Comparison of ENCODE assay signal across 19 mouse cellular contexts in the genomic region with DNA sequence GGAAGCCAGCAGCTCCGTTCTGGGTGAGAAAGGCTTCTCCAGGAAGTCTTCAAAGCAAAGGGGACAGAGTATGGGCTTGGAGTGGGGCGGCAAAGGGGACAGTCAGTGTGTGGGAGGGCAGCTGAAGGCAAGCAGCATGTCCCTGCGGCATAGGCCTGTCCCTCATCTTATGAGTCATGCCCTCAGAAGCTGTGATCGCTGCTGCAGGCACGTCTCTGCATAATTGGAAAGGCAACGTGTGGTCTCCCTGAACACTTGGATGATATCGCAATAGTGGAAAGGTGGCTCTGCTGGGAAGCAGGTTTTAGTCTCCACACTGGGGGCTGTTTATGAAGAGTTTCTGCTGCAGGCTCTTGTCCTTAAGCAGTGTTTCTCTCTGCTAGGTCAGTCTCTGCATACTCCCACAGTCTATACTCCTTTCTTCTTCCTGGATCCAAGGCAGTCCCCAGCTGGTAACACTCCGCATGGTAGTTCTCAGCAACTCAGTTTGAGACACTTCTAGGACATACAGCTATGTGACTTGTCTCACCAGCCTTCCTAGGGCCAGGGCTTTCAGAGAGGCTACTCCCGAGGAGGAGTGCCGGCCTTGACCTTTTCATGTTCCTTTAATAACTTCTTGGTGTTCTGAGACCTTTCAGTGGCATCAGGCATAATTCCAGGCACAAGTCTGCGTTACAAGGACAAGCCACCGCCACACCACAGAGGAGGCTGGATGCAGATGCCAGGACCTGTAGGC. TPM values are rescaled to one million over a fixed set of nuclear protein-coding genes. Genes with fewer than 3 reads are reported as not detected.
DNase-seq lines count a peak whose midpoint lies in the region; ATAC-seq and TF ChIP-seq lines count a peak whose summit lies in the region.
"Had no signal": no experiment of that assay in that cellular context is flagged by ENCODE, and none has a peak within 500 bp of the region (broad histone marks: within the 10 kb centered on the region; RNA-seq: fewer than 3 reads in every experiment).

No protein-coding gene starts in this region.

- H3K9me3 ChIP-seq in heart, postnatal 0 days (replicated peaks; ENCODE audit: control insufficient read depth, low read length): no peaks in the 10 kb centered on the region
- H3K9me3 ChIP-seq in heart, embryonic 10.5 days: no peaks in the 10 kb centered on the region
- no peaks in the 10 kb centered on the region for H3K9me3 ChIP-seq in stomach, embryonic 16.5 days (replicated peaks; ENCODE audit: control insufficient read depth, low read length)
- H3K9me3 ChIP-seq in stomach, postnatal 0 days (ENCODE audit: control insufficient read depth, low read length): no peaks in the 10 kb centered on the region
- no peaks in the 10 kb centered on the region for H3K9me3 ChIP-seq in kidney, embryonic 14.5 days (ENCODE audit: control insufficient read depth, low read length)
- H3K9me3 ChIP-seq: forebrain, embryonic 10.5 days; hindbrain, embryonic 15.5 days; limb, embryonic 13.5 days; liver, embryonic 15.5 days; neural tube, embryonic 15.5 days had no signal

- ATAC-seq in heart, postnatal 0 days (ENCODE audit: insufficient read depth, low read depth): no peak
- no peak for ATAC-seq in stomach, embryonic 16.5 days (ENCODE audit: insufficient read depth, low FRiP score)
- no peak for ATAC-seq in stomach, postnatal 0 days (ENCODE audit: low FRiP score, low TSS enrichment)
- no peak for ATAC-seq in kidney, embryonic 14.5 days (ENCODE audit: low FRiP score, low TSS enrichment)

- no peaks in the 10 kb centered on the region for H3K36me3 ChIP-seq in heart, postnatal 0 days (replicated peaks; ENCODE audit: control insufficient read depth, insufficient read depth, low read length)
- no peaks in the 10 kb centered on the region for H3K36me3 ChIP-seq in heart, embryonic 10.5 days
- no peaks in the 10 kb centered on the region for H3K36me3 ChIP-seq in stomach, embryonic 16.5 days (ENCODE audit: control insufficient read depth, insufficient read depth, low read length)
- H3K36me3 ChIP-seq in stomach, postnatal 0 days (ENCODE audit: control insufficient read depth, insufficient read depth, low read length): no peaks in the 10 kb centered on the region
- no peaks in the 10 kb centered on the region for H3K36me3 ChIP-seq in myocyte (ENCODE audit: control insufficient read depth, insufficient read depth)
- no peaks in the 10 kb centered on the region for H3K36me3 ChIP-seq in kidney, embryonic 14.5 days (ENCODE audit: control insufficient read depth, insufficient read depth, low read length)
- H3K36me3 ChIP-seq: forebrain, embryonic 10.5 days; G1E; hindbrain, embryonic 15.5 days; limb, embryonic 13.5 days; liver, embryonic 15.5 days; neural tube, embryonic 15.5 days had no signal

- H3K9ac ChIP-seq in heart, postnatal 0 days (replicated peaks; ENCODE audit: low read depth, low read length): no peak overlapping the region
- no peak overlapping the region for H3K9ac ChIP-seq in stomach, embryonic 16.5 days (ENCODE audit: low read length)
- H3K9ac ChIP-seq in stomach, postnatal 0 days (ENCODE audit: low read length): no peak overlapping the region
- H3K9ac ChIP-seq in kidney, embryonic 14.5 days (ENCODE audit: low read depth, low read length): no peak overlapping the region
- H3K9ac ChIP-seq: hindbrain, embryonic 15.5 days; limb, embryonic 13.5 days; liver, embryonic 15.5 days; neural tube, embryonic 15.5 days had no signal

- no peaks in the 10 kb centered on the region; the same call in 1 of the 2 replicates for H3K4me1 ChIP-seq in heart, postnatal 0 days (ENCODE audit: control insufficient read depth, insufficient read depth)
- H3K4me1 ChIP-seq in heart, embryonic 10.5 days: peaks cover 14% of the 10 kb centered on the region; the same call in 1 of the 2 replicates
- H3K4me1 ChIP-seq in stomach, embryonic 16.5 days (ENCODE audit: control insufficient read depth, insufficient read depth, low read length): peaks cover 22% of the 10 kb centered on the region
- H3K4me1 ChIP-seq in stomach, postnatal 0 days (replicated peaks; ENCODE audit: control insufficient read depth, insufficient read depth): no peaks in the 10 kb centered on the region
- no peaks in the 10 kb centered on the region; the same call in 1 of the 2 replicates for H3K4me1 ChIP-seq in kidney, embryonic 14.5 days (ENCODE audit: control insufficient read depth, insufficient read depth, low read length)
- H3K4me1 ChIP-seq: hindbrain, embryonic 15.5 days; liver, embryonic 15.5 days; neural tube, embryonic 15.5 days had no signal

- H3K27me3 ChIP-seq in heart, postnatal 0 days (ENCODE audit: control insufficient read depth, insufficient read depth, low read length): no peaks in the 10 kb centered on the region
- H3K27me3 ChIP-seq in heart, embryonic 10.5 days (ENCODE audit: insufficient read depth, poor library complexity, severe bottlenecking): no peaks in the 10 kb centered on the region
- H3K27me3 ChIP-seq in stomach, embryonic 16.5 days (ENCODE audit: control insufficient read depth, insufficient read depth, low read length): no peaks in the 10 kb centered on the region
- no peaks in the 10 kb centered on the region for H3K27me3 ChIP-seq in stomach, postnatal 0 days (ENCODE audit: control insufficient read depth, insufficient read depth, low read length)
- no peaks in the 10 kb centered on the region for H3K27me3 ChIP-seq in myocyte (ENCODE audit: control insufficient read depth, insufficient read depth, insufficient read length)
- H3K27me3 ChIP-seq in kidney, embryonic 14.5 days (ENCODE audit: control insufficient read depth, insufficient read depth, low read length): no peaks in the 10 kb centered on the region
- H3K27me3 ChIP-seq: hindbrain, embryonic 15.5 days; limb, embryonic 13.5 days; liver, embryonic 15.5 days; neural tube, embryonic 15.5 days had no signal

- WGBS in heart, postnatal 0 days: 64% methylated on average over 12 of the region's 12 CpGs
- 79% methylated on average over 12 of the region's 12 CpGs for WGBS in heart, embryonic 10.5 days
- 76% methylated on average over 12 of the region's 12 CpGs for WGBS in stomach, embryonic 16.5 days
- 70% methylated on average over 12 of the region's 12 CpGs for WGBS in stomach, postnatal 0 days
- WGBS in kidney, embryonic 14.5 days: 61% methylated on average over 12 of the region's 12 CpGs

- 0 out of 2 replicates have a peak overlapping the region, but pooled peaks have one; percentile 6 for H3K27ac ChIP-seq in heart, postnatal 0 days (ENCODE audit: low read depth)
- no peak overlapping the region for H3K27ac ChIP-seq in heart, embryonic 10.5 days
- H3K27ac ChIP-seq in stomach, embryonic 16.5 days (ENCODE audit: low read length): 0 out of 2 replicates have a peak overlapping the region, but pooled peaks have one; percentile 6
- H3K27ac ChIP-seq in stomach, postnatal 0 days (replicated peaks): no peak overlapping the region
- H3K27ac ChIP-seq in kidney, embryonic 14.5 days (ENCODE audit: low read depth, low read length): no peak overlapping the region
- H3K27ac ChIP-seq: forebrain, embryonic 10.5 days; hindbrain, embryonic 15.5 days; limb, embryonic 13.5 days; liver, embryonic 15.5 days; neural tube, embryonic 15.5 days had no signal

- peak; percentile 11 for TF ChIP-seq POLR2A in myocyte (IDR thresholded peaks at IDR 0.05; ENCODE audit: insufficient read length, low read depth)

- no peak for TF ChIP-seq CTCF in heart, postnatal 0 days (IDR thresholded peaks at IDR 0.05; ENCODE audit: low read depth)
- TF ChIP-seq CTCF in stomach, postnatal 0 days (IDR thresholded peaks at IDR 0.05; ENCODE audit: low read depth): no peak

- no peaks in the 10 kb centered on the region for H3K79me2 ChIP-seq in myocyte (ENCODE audit: control insufficient read depth, insufficient read depth)

- no peak for DNase-seq in heart, postnatal 0 days (ENCODE audit: low spot score)
- no peak for DNase-seq in heart, embryonic 10.5 days (ENCODE audit: low spot score)
- DNase-seq in stomach, postnatal 0 days (ENCODE audit: low spot score): no peak
- peak; percentile 35 for DNase-seq in adrenal gland, postnatal 25 days
- DNase-seq in embryo, embryonic 10.5 days (ENCODE audit: low spot score): no peak
- DNase-seq: cerebellum, adult 18-20 months; kidney, adult 2 months; retina, postnatal 1 day; spleen, adult 18-20 months had no signal

- H3K4me2 ChIP-seq in heart, postnatal 0 days (ENCODE audit: low read depth, low read length): no peak overlapping the region
- H3K4me2 ChIP-seq in stomach, embryonic 16.5 days (ENCODE audit: low read depth, low read length): no peak overlapping the region
- no peak overlapping the region for H3K4me2 ChIP-seq in stomach, postnatal 0 days (replicated peaks; ENCODE audit: low read depth)
- peak overlapping the region; percentile 62 for H3K4me2 ChIP-seq in myocyte (ENCODE audit: low read depth)
- H3K4me2 ChIP-seq in kidney, embryonic 14.5 days (replicated peaks; ENCODE audit: low read depth, low read length): no peak overlapping the region
- H3K4me2 ChIP-seq: hindbrain, embryonic 15.5 days; limb, embryonic 13.5 days; liver, embryonic 15.5 days; midbrain, embryonic 11.5 days; neural tube, embryonic 15.5 days had no signal

- no peak overlapping the region for H3K4me3 ChIP-seq in heart, postnatal 0 days (ENCODE audit: low read depth, low read length)
- no peak overlapping the region for H3K4me3 ChIP-seq in heart, embryonic 10.5 days
- no peak overlapping the region for H3K4me3 ChIP-seq in stomach, embryonic 16.5 days (replicated peaks; ENCODE audit: low read length)
- no peak overlapping the region for H3K4me3 ChIP-seq in stomach, postnatal 0 days (ENCODE audit: low read depth, low read length)
- no peak overlapping the region for H3K4me3 ChIP-seq in myocyte
- H3K4me3 ChIP-seq in kidney, embryonic 14.5 days (ENCODE audit: low read length): no peak overlapping the region
- H3K4me3 ChIP-seq: forebrain, embryonic 10.5 days; hindbrain, embryonic 15.5 days; limb, embryonic 13.5 days; liver, embryonic 15.5 days; neural tube, embryonic 15.5 days had no signal

- H3ac ChIP-seq in myocyte (ENCODE audit: control insufficient read depth, insufficient read length): no peak overlapping the region

- TF ChIP-seq EP300 in heart, postnatal 0 days (IDR thresholded peaks at IDR 0.05; ENCODE audit: low read depth): no peak
- TF ChIP-seq EP300 in stomach, postnatal 0 days (optimal IDR thresholded peaks at IDR 0.05): no peak

TF ChIP-seq in myocyte, 11 proteins besides CTCF, POLR2A, EP300 and RAD21 (continues in another document):
- TF ChIP-seq TCF12 (IDR thresholded peaks at IDR 0.05; ENCODE audit: insufficient read depth, poor library complexity, severe bottlenecking) (peak; percentile 21), TCF3 (IDR thresholded peaks at IDR 0.05; ENCODE audit: insufficient read length, low read depth) (peak; percentile 49)

RNA-seq across cellular contexts. Expression of gene Tns3, which starts 14.1 kb away (rescaled TPM):
- 31.7 and 90.2 TPM in 2 replicates for total RNA-seq in heart, postnatal 0 days (2014; rRNA removed; ENCODE audit: low replicate concordance)
- 7.6 and 7.9 TPM in 2 replicates for polyA plus RNA-seq in heart, postnatal 0 days (2015; fragmentation: Nextera tagmentation; extraction: Ambion mirVana)
- 12.7 and 17.0 TPM in 2 replicates for polyA plus RNA-seq in heart, embryonic 10.5 days (2016; fragmentation: Nextera tagmentation; extraction: Ambion mirVana)
- polyA plus RNA-seq in stomach, embryonic 16.5 days (2015; fragmentation: Nextera tagmentation; extraction: Ambion mirVana): 28.0 and 30.4 TPM in 2 replicates
- polyA plus RNA-seq in stomach, postnatal 0 days (2015; fragmentation: Nextera tagmentation; extraction: Ambion mirVana): 10.4 and 10.5 TPM in 2 replicates
- total RNA-seq in adrenal gland, postnatal 25 days (2021): 52.2 and 71.1 TPM in 2 replicates
- 23.4 TPM for polyA plus RNA-seq in myocyte (2012; fragmentation: generic; extraction: Trizol)
- polyA plus RNA-seq in kidney, embryonic 14.5 days (2014; fragmentation: Nextera tagmentation; extraction: Ambion mirVana): 12.5 and 20.3 TPM in 2 replicates
- polyA plus RNA-seq: G1E had no signal

Comparison
In these comparisons a context has a peak if more than half of its experiments do, and no peak if none do; other contexts are left out.
1. H3K27ac ChIP-seq: peak in heart, postnatal 0 days (single experiment) and stomach, embryonic 16.5 days (single experiment); none in heart, embryonic 10.5 days (single experiment), stomach, postnatal 0 days (single experiment) and kidney, embryonic 14.5 days (single experiment).